Mouse (Mus musculus): ENCODE data around the gene Actr2.

GRCm38 (mm10) chr11:20031536-20031935 lies 81.2 kb downstream of the Actr2 start:
- TF ChIP-seq POLR2A (IDR thresholded peaks at IDR 0.05; ENCODE audit: borderline replicate concordance, low read depth, low read length) (no peak), CTCF (IDR thresholded peaks at IDR 0.05; ENCODE audit: low read depth, low read length) (peak; percentile 49)
